Mouse (Mus musculus) CH12.LX (cell line): ENCODE data around the gene Tfpt.

ENCODE experiments used
- BHLHE40 ChIP-seq: IDR thresholded peaks from 2 replicates; pipeline ENCODE4 v1.6.1; 2011; ENCODE audit warnings: mild to moderate bottlenecking, low read depth, low read length, improper control_type of control experiment
- CTCF ChIP-seq, 2 experiments: IDR thresholded peaks in 1 of 2; conservative IDR thresholded peaks in 1 of 2; 2 replicates each; pipeline ENCODE4 v1.5.1; 2011 to 2012; ENCODE audit warnings: low read depth in 2 of 2, low read length in 2 of 2, improper control_type of control experiment in 1 of 2, inconsistent platforms in 1 of 2, mild to moderate bottlenecking in 1 of 2, moderate library complexity in 1 of 2
- EP300 ChIP-seq: IDR thresholded peaks from 2 replicates; pipeline ENCODE4 v1.6.1; 2011; ENCODE audit warnings: low read length, improper control_type of control experiment
- MAX ChIP-seq: IDR thresholded peaks from 2 replicates; pipeline ENCODE4 v1.6.1; 2011; ENCODE audit warnings: low read length, improper control_type of control experiment
- MYC ChIP-seq: IDR thresholded peaks from 2 replicates; pipeline ENCODE4 v1.6.1; 2011; ENCODE audit warnings: low read depth, mild to moderate bottlenecking, improper control_type of control experiment, low read length
- NELFE ChIP-seq: IDR thresholded peaks from 2 replicates; pipeline ENCODE4 v1.6.1; 2011; ENCODE audit warnings: low read depth, low read length, improper control_type of control experiment
- POLR2A ChIP-seq: IDR thresholded peaks from 2 replicates; pipeline ENCODE4 v1.6.1; 2011; ENCODE audit warnings: low read depth, mild to moderate bottlenecking, improper control_type of control experiment, low read length
- POLR2AphosphoS2 ChIP-seq: IDR thresholded peaks from 2 replicates; pipeline ENCODE4 v1.6.1; 2011; ENCODE audit warnings: low read depth, low read length, improper control_type of control experiment
- RCOR1 ChIP-seq: conservative IDR thresholded peaks from 2 replicates; pipeline ENCODE4 v1.6.1; 2012; ENCODE audit warnings: low read depth, mild to moderate bottlenecking, inconsistent platforms, low read length, improper control_type of control experiment
- USF2 ChIP-seq: conservative IDR thresholded peaks from 2 replicates; pipeline ENCODE4 v1.6.1; 2011; ENCODE audit warnings: low read depth, low read length, improper control_type of control experiment
- ZC3H11A ChIP-seq: IDR thresholded peaks from 2 replicates; pipeline ENCODE4 v1.6.1; 2012; ENCODE audit warnings: low read depth, mild to moderate bottlenecking, inconsistent platforms, low read length, improper control_type of control experiment

GRCm38 (mm10) chr7:3629030-3629429 lies 699 bp downstream of the Tfpt start:
- TF ChIP-seq USF2: no peak
- no peak for TF ChIP-seq POLR2AphosphoS2
- TF ChIP-seq BHLHE40: no peak
- TF ChIP-seq POLR2A: no peak
- TF ChIP-seq ZC3H11A: no peak
- no peak for TF ChIP-seq MAX
- no peak for TF ChIP-seq CTCF (conservative IDR thresholded peaks at IDR 0.05 in 1 of 2, IDR thresholded peaks at IDR 0.05 in 1 of 2; ENCODE audit: low read depth in 2 of 2, low read length in 2 of 2)
- no peak for TF ChIP-seq MYC
- no peak for TF ChIP-seq NELFE
- TF ChIP-seq RCOR1: no peak
- no peak for TF ChIP-seq EP300
